Mouse (Mus musculus) ES-Bruce4 (cell line): Measurements from ENCODE around the gene Ifitm6. TPM values are rescaled to one million over a fixed set of nuclear protein-coding genes. Genes with fewer than 3 reads are reported as not detected.

Experiments
- H3K27ac ChIP-seq: 2 replicates; pipeline ENCODE4 v1.5.1; 2012; ENCODE audit warnings: low read length, inconsistent platforms; ENCODE audit not compliant: insufficient read depth
- H3K27me3 ChIP-seq: 2 replicates; pipeline ENCODE4 v1.6.1; 2012; ENCODE audit warnings: mild to moderate bottlenecking, low read length, inconsistent platforms; ENCODE audit not compliant: control insufficient read depth, poor library complexity, insufficient read depth, severe bottlenecking
- H3K36me3 ChIP-seq: 2 replicates; pipeline ENCODE4 v1.6.1; 2012; ENCODE audit warnings: inconsistent platforms, mild to moderate bottlenecking, low read length, moderate library complexity; ENCODE audit not compliant: control insufficient read depth, poor library complexity, insufficient read depth, severe bottlenecking
- H3K4me1 ChIP-seq: one replicate; pipeline ENCODE4 v1.8.1; 2011; ENCODE audit warnings: low read length; ENCODE audit not compliant: control insufficient read depth, insufficient read depth
- H3K4me3 ChIP-seq: 2 replicates; pipeline ENCODE4 v1.5.1; 2011; ENCODE audit warnings: low read depth, mild to moderate bottlenecking, low read length
- H3K9ac ChIP-seq: 2 replicates; pipeline ENCODE4 v1.6.1; 2012; ENCODE audit warnings: low read depth, mild to moderate bottlenecking, inconsistent platforms; ENCODE audit not compliant: poor library complexity, severe bottlenecking
- H3K9me3 ChIP-seq: replicated peaks from 2 replicates; pipeline ENCODE4 v1.6.1; 2012; ENCODE audit warnings: mild to moderate bottlenecking, low read length, inconsistent platforms; ENCODE audit not compliant: control insufficient read depth, poor library complexity, insufficient read depth, severe bottlenecking
- CTCF ChIP-seq: IDR thresholded peaks from one replicate; pipeline ENCODE4 v1.8.1; 2011; ENCODE audit warnings: low read depth, low read length
- EP300 ChIP-seq: IDR thresholded peaks from 2 replicates; pipeline ENCODE4 v1.6.1; 2011; ENCODE audit warnings: low read depth, low read length; ENCODE audit not compliant: insufficient read depth
- POLR2A ChIP-seq: IDR thresholded peaks from one replicate; pipeline ENCODE4 v1.8.1; 2011; ENCODE audit warnings: low read length; ENCODE audit not compliant: insufficient read depth
- polyA plus RNA-seq: library from polyadenylated mRNA; stranded (reverse); fragments of >200 nt; gene quantifications from 2 replicates; pipeline ENCODE4 v1.2.4, GENCODE M21; 2011; ENCODE audit warnings: low read depth; ENCODE audit not compliant: missing spikeins, insufficient read depth, insufficient read length

Ifitm6 gene
- polyA plus RNA-seq, 1 experiment = not detected

- Histone ChIP-seq H3K36me3 (peaks cover 10% of the 10 kb centered on the region), H3K9ac (peak within 1 kb of the TSS; percentile 70), H3K27me3 (no peaks in the 10 kb centered on the region), H3K27ac (no peak within 1 kb of the TSS), H3K4me3 (peak within 1 kb of the TSS; percentile 64), H3K4me1 (peaks cover 11% of the 10 kb centered on the region), H3K9me3 (no peaks in the 10 kb centered on the region)
- TF ChIP-seq CTCF (no peak), EP300 (0 out of 2 replicates have a peak, but pooled peaks have one; percentile 4), POLR2A (peak; percentile 35)
Measured at GRCm38 (mm10) chr7:141060426-141061242, 42.9 kb upstream of the Ifitm6 start, which contains the start of gene B4galnt4. Gene B4galnt4 (plus strand): TSS chr7:141061104.

GRCm38 (mm10) chr7:141059929-141060328 is 42.2 kb upstream of the Ifitm6 start:
- peak overlapping the region; percentile 64 for H3K4me3 ChIP-seq
- H3K27ac ChIP-seq = no peak overlapping the region
- no peaks in the 10 kb centered on the region for H3K27me3 ChIP-seq
- TF ChIP-seq POLR2A = no peak
- TF ChIP-seq EP300 = no peak
- TF ChIP-seq CTCF = no peak
- peaks cover 2% of the 10 kb centered on the region; the same call in 1 of the 2 replicates for H3K36me3 ChIP-seq
- H3K4me1 ChIP-seq = peaks cover 11% of the 10 kb centered on the region
- no peaks in the 10 kb centered on the region for H3K9me3 ChIP-seq
- peak overlapping the region; percentile 70; the same call in 1 of the 2 replicates for H3K9ac ChIP-seq

GRCm38 (mm10) chr7:141058601-141059341 is 41.0 kb upstream of the Ifitm6 start:
- Histone ChIP-seq H3K27ac (no peak overlapping the region), H3K4me3 (no peak overlapping the region), H3K9me3 (no peaks in the 10 kb centered on the region), H3K27me3 (no peaks in the 10 kb centered on the region), H3K36me3 (no peaks in the 10 kb centered on the region), H3K9ac (no peak overlapping the region), H3K4me1 (peaks cover 5% of the 10 kb centered on the region)
- no peak for TF ChIP-seq CTCF
- TF ChIP-seq EP300 = no peak
- no peak for TF ChIP-seq POLR2A

GRCm38 (mm10) chr7:141057541-141057940 is 39.8 kb upstream of the Ifitm6 start:
- no peak overlapping the region for H3K9ac ChIP-seq
- H3K36me3 ChIP-seq = no peaks in the 10 kb centered on the region
- peak overlapping the region; percentile 61; the same call in 1 of the 2 replicates for H3K27ac ChIP-seq
- H3K9me3 ChIP-seq = no peaks in the 10 kb centered on the region
- no peak for TF ChIP-seq EP300
- no peak for TF ChIP-seq CTCF
- no peak for TF ChIP-seq POLR2A
- no peak overlapping the region for H3K4me3 ChIP-seq
- H3K27me3 ChIP-seq = no peaks in the 10 kb centered on the region
- peaks cover 3% of the 10 kb centered on the region for H3K4me1 ChIP-seq

- Histone ChIP-seq H3K9ac (no peak overlapping the region), H3K9me3 (no peaks in the 10 kb centered on the region), H3K4me1 (peaks cover 3% of the 10 kb centered on the region), H3K27ac (peak overlapping the region; percentile 61), H3K27me3 (no peaks in the 10 kb centered on the region), H3K4me3 (no peak overlapping the region), H3K36me3 (no peaks in the 10 kb centered on the region)
- no peak for TF ChIP-seq CTCF
- no peak for TF ChIP-seq POLR2A
- no peak for TF ChIP-seq EP300
Measured at GRCm38 (mm10) chr7:141056976-141057375, 39.3 kb upstream of the Ifitm6 start.

GRCm38 (mm10) chr7:141055785-141056184 is 38.1 kb upstream of the Ifitm6 start:
- H3K4me1 ChIP-seq = peaks cover 3% of the 10 kb centered on the region
- H3K9me3 ChIP-seq = no peaks in the 10 kb centered on the region
- H3K27ac ChIP-seq = no peak overlapping the region
- no peak overlapping the region for H3K9ac ChIP-seq
- no peak overlapping the region for H3K4me3 ChIP-seq
- H3K36me3 ChIP-seq = no peaks in the 10 kb centered on the region
- H3K27me3 ChIP-seq = no peaks in the 10 kb centered on the region
- TF ChIP-seq POLR2A (no peak), CTCF (peak; percentile 41)
